Comparison of ENCODE assay signal across 17 mouse cellular contexts in the genomic region with DNA sequence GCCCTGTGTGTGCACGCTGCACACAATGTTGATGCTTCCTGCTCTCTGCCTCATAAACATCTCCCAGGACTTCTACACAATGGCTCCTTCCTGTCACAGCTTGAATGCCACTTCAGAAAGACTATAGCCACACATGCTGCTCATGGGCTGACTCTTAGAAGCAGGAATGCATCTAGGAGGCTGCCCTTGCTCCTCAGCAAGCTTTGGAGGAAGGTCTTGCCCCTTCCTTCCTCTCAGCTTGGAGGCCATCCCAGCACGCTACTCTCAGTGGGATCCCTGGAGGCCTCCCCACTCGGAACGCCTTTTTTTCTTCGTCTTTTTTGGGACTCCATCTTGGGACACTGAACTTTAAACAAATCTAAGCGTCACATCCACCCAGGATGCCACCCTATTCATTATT. TPM values are rescaled to one million over a fixed set of nuclear protein-coding genes. Genes with fewer than 3 reads are reported as not detected.
DNase-seq lines count a peak whose midpoint lies in the region; ATAC-seq and TF ChIP-seq lines count a peak whose summit lies in the region.
"Had no signal": no experiment of that assay in that cellular context is flagged by ENCODE, and none has a peak within 500 bp of the region (broad histone marks: within the 10 kb centered on the region; RNA-seq: fewer than 3 reads in every experiment).

No protein-coding gene starts in this region.

- no peaks in the 10 kb centered on the region for H3K4me1 ChIP-seq in hindbrain, embryonic 13.5 days (replicated peaks)
- no peaks in the 10 kb centered on the region for H3K4me1 ChIP-seq in hindbrain, embryonic 14.5 days (replicated peaks; ENCODE audit: control insufficient read depth, insufficient read depth, low read length)
- H3K4me1 ChIP-seq in lung, embryonic 16.5 days (replicated peaks; ENCODE audit: control insufficient read depth, insufficient read depth, low read length), result peaks cover 4% of the 10 kb centered on the region; the same call in 1 of the 2 replicates

- intact Hi-C loops in heart, postnatal 36 days (cut with DNase I), result no loop called here

- DNase-seq in heart, adult 11 months, result peak; percentile 93
- no peak for DNase-seq in heart, postnatal 36 days
- no peak for DNase-seq in hindbrain, embryonic 14.5 days (ENCODE audit: low spot score)
- DNase-seq in lung, postnatal 14 days, result no peak
- peak; percentile 27 for DNase-seq in ZHBTc4 (ENCODE audit: low read depth, low spot score)
- no peak for DNase-seq in layer of hippocampus, adult 2 months (ENCODE audit: low spot score in 2 of 2)
- DNase-seq: adrenal gland, adult 2 months; cerebellum, adult 2 months; cerebellum, postnatal 36 days; heart, postnatal 4 days; kidney, adult 8-10 months; right cerebral cortex, postnatal 4 days; thymus, adult 2 months had no signal

- no peak overlapping the region for H3K9ac ChIP-seq in hindbrain, embryonic 13.5 days
- no peak overlapping the region for H3K9ac ChIP-seq in hindbrain, embryonic 14.5 days
- H3K9ac ChIP-seq in lung, embryonic 16.5 days (ENCODE audit: low read length), result no peak overlapping the region
- H3K9ac ChIP-seq: embryonic facial prominence, embryonic 15.5 days; liver, embryonic 14.5 days had no signal

- no peak for ATAC-seq in hindbrain, embryonic 13.5 days (ENCODE audit: low FRiP score)
- no peak for ATAC-seq in hindbrain, embryonic 14.5 days (ENCODE audit: low FRiP score)
- peak; percentile 39 for ATAC-seq in lung, embryonic 16.5 days (ENCODE audit: low read depth)

- no peaks in the 10 kb centered on the region for H3K9me3 ChIP-seq in hindbrain, embryonic 13.5 days
- no peaks in the 10 kb centered on the region for H3K9me3 ChIP-seq in hindbrain, embryonic 14.5 days (ENCODE audit: control insufficient read depth, low read length)
- no peaks in the 10 kb centered on the region for H3K9me3 ChIP-seq in lung, embryonic 16.5 days (ENCODE audit: control insufficient read depth, low read length)
- H3K9me3 ChIP-seq: embryonic facial prominence, embryonic 15.5 days had no signal

- H3K4me3 ChIP-seq in hindbrain, embryonic 13.5 days, result no peak overlapping the region
- no peak overlapping the region for H3K4me3 ChIP-seq in hindbrain, embryonic 14.5 days (replicated peaks; ENCODE audit: low read length)
- no peak overlapping the region for H3K4me3 ChIP-seq in lung, embryonic 16.5 days (ENCODE audit: low read length)
- no peak overlapping the region for H3K4me3 ChIP-seq in layer of hippocampus, adult 2 months
- H3K4me3 ChIP-seq: embryonic facial prominence, embryonic 15.5 days had no signal

- 67% methylated on average over 6 of the region's 6 CpGs for WGBS in hindbrain, embryonic 13.5 days
- 56% methylated on average over 6 of the region's 6 CpGs for WGBS in hindbrain, embryonic 14.5 days
- 59% methylated on average over 6 of the region's 6 CpGs for WGBS in lung, embryonic 16.5 days

- no peaks in the 10 kb centered on the region for H3K27me3 ChIP-seq in hindbrain, embryonic 13.5 days
- no peaks in the 10 kb centered on the region for H3K27me3 ChIP-seq in hindbrain, embryonic 14.5 days (ENCODE audit: control insufficient read depth, insufficient read depth, low read length)
- no peaks in the 10 kb centered on the region for H3K27me3 ChIP-seq in lung, embryonic 16.5 days (ENCODE audit: control insufficient read depth, insufficient read depth, low read depth, low read length)
- H3K27me3 ChIP-seq: embryonic facial prominence, embryonic 15.5 days had no signal

- 0 out of 2 replicates have a peak overlapping the region, but pooled peaks have one; percentile 4 for H3K27ac ChIP-seq in hindbrain, embryonic 13.5 days
- H3K27ac ChIP-seq in hindbrain, embryonic 14.5 days, result no peak overlapping the region; the same call in 1 of the 2 replicates
- peak overlapping the region; percentile 43; the same call in 1 of the 2 replicates for H3K27ac ChIP-seq in lung, embryonic 16.5 days (ENCODE audit: low read length)
- no peak overlapping the region for H3K27ac ChIP-seq in layer of hippocampus, adult 2 months
- H3K27ac ChIP-seq: embryonic facial prominence, embryonic 15.5 days; liver, embryonic 14.5 days had no signal

- no peak overlapping the region for H3K4me2 ChIP-seq in hindbrain, embryonic 13.5 days
- H3K4me2 ChIP-seq in hindbrain, embryonic 14.5 days (replicated peaks), result no peak overlapping the region
- no peak overlapping the region for H3K4me2 ChIP-seq in lung, embryonic 16.5 days (ENCODE audit: low read depth, low read length)
- H3K4me2 ChIP-seq: embryonic facial prominence, embryonic 15.5 days had no signal

- TF ChIP-seq CTCF in layer of hippocampus, adult 2 months (conservative IDR thresholded peaks at IDR 0.05), result no peak

- peaks cover 8% of the 10 kb centered on the region for H3K36me3 ChIP-seq in hindbrain, embryonic 13.5 days
- H3K36me3 ChIP-seq in hindbrain, embryonic 14.5 days (replicated peaks; ENCODE audit: control insufficient read depth, insufficient read depth), result peaks cover 10% of the 10 kb centered on the region
- H3K36me3 ChIP-seq in lung, embryonic 16.5 days (ENCODE audit: control insufficient read depth, insufficient read depth, low read length), result peaks cover 2% of the 10 kb centered on the region; the same call in 1 of the 2 replicates
- H3K36me3 ChIP-seq: embryonic facial prominence, embryonic 15.5 days had no signal

RNA-seq across cellular contexts. Expression of gene Bri3, which starts 30.7 kb away (rescaled TPM):
- total RNA-seq in heart, postnatal 36 days (2021), result 100 to 1,000 TPM; 129 to 137 TPM
- polyA plus RNA-seq in hindbrain, embryonic 13.5 days (2015; fragmentation: Nextera tagmentation; extraction: Ambion mirVana), result 116 and 125 TPM in 2 replicates
- 103 and 123 TPM in 2 replicates for polyA plus RNA-seq in hindbrain, embryonic 14.5 days (2014; fragmentation: Nextera tagmentation; extraction: Ambion mirVana)
- 114 and 124 TPM in 2 replicates for polyA plus RNA-seq in lung, embryonic 16.5 days (2015; fragmentation: Nextera tagmentation; extraction: Ambion mirVana)
- 10 to 100 TPM; 64.7 to 65.3 TPM for total RNA-seq in layer of hippocampus, adult 2 months (2021)

RNA-seq across cellular contexts. Expression of gene Tecpr1, which starts 51.5 kb away (rescaled TPM):
- total RNA-seq in heart, postnatal 36 days (2021), result 10 to 100 TPM; 27.0 to 31.8 TPM
- polyA plus RNA-seq in hindbrain, embryonic 13.5 days (2015; fragmentation: Nextera tagmentation; extraction: Ambion mirVana), result 41.5 and 42.1 TPM in 2 replicates
- polyA plus RNA-seq in hindbrain, embryonic 14.5 days (2014; fragmentation: Nextera tagmentation; extraction: Ambion mirVana), result 32.3 and 34.7 TPM in 2 replicates
- 28.4 and 31.7 TPM in 2 replicates for polyA plus RNA-seq in lung, embryonic 16.5 days (2015; fragmentation: Nextera tagmentation; extraction: Ambion mirVana)
- total RNA-seq in layer of hippocampus, adult 2 months (2021), result 100 to 1,000 TPM; 107 to 115 TPM

Comparison
In these comparisons a context has a peak if more than half of its experiments do, and no peak if none do; other contexts are left out.
1. DNase-seq: peak in heart, adult 11 months (single experiment) and ZHBTc4 (single experiment); none in heart, postnatal 36 days (0 of 2), hindbrain, embryonic 14.5 days (single experiment), lung, postnatal 14 days (single experiment) and layer of hippocampus, adult 2 months (0 of 2).
2. H3K27ac ChIP-seq: peak in hindbrain, embryonic 13.5 days (single experiment) and lung, embryonic 16.5 days (single experiment); none in hindbrain, embryonic 14.5 days (single experiment) and layer of hippocampus, adult 2 months (single experiment).